Mouse (Mus musculus) liver, postnatal 0 days (tissue): ENCODE results near the gene Cldn14.

Experiments
- CTCF ChIP-seq: sonication (generic); IDR thresholded peaks from 2 replicates; pipeline ENCODE4 v1.5.1; 2016; ENCODE audit warnings: antibody characterized with exemption, low read depth
- EP300 ChIP-seq: IDR thresholded peaks from 2 replicates; pipeline ENCODE4 v1.6.1; 2016; ENCODE audit warnings: antibody characterized with exemption, low read depth, mild to moderate bottlenecking

- TF ChIP-seq CTCF (no peak), EP300 (no peak)
Observed at GRCm38 (mm10) chr16:94003478-94003877, 5.2 kb downstream of the Cldn14 start.
